Mouse (Mus musculus): ENCODE results near the gene Il11ra1. TPM values are rescaled to one million over a fixed set of nuclear protein-coding genes. Genes with fewer than 3 reads are reported as not detected.

The Il11ra1 gene
- total RNA-seq, 2 experiments from 2014 or later, result 35.8 to 43.8 TPM

- peak; percentile 72 to 85 for DNase-seq (ENCODE audit: low spot score in 2 of 2)
- intact Hi-C loops (cut with DNase I), result loop anchor here (1.0 kb wide), 1 partner anchor 21 kb away; no protein-coding TSS in a partner anchor
Observed at GRCm38 (mm10) chr4:41737602-41738255, 37.9 kb downstream of the Il11ra1 start.

DNA sequence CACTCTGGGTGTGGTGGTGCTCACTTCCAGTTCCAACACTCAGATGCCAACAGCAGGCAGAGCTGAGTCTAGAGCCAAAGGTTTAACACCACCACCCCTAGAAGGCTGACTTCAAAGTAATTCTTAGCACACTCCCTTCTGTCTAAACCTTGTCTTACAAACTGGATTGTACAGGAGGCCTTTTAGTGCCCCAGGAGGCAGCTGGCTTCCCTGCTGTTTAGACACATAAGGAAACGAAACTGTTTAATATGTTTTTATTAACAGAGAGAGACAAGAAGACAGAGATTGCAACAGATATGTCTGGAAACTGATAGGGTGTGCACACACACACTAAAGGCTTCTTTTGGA is 38.4 kb downstream of the Il11ra1 start:
- no peak for DNase-seq (ENCODE audit: low spot score in 2 of 2)

DNA sequence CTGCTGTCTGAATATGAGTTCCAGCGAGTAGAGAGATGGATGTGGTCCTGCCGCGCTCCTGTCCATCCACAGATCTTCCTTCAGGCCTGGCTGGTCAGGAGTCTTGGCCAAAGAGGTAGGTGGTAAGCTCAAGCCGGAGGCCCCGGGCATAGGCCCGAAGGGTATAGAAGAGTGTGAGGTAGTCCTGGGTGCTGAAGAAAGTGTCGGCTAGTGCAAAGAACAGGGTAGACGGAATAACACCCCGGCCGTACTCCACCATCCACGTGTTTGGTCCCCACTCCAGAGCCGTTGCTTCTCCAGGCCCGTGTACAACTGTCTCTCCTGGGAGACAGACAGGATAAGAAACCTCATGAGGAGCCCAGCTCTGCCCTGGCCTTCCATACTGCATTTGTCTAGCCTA is 39.5 kb downstream of the Il11ra1 start:
- DNase-seq (ENCODE audit: low spot score in 2 of 2), result no peak
- intact Hi-C loops (cut with DNase I), result no loop called here

More for the DNA sequence above, 38.4 kb downstream of the Il11ra1 start:
- intact Hi-C loops (cut with DNase I), result no loop called here

- DNase-seq (ENCODE audit: low spot score in 2 of 2), result peak; percentile 76 to 88
- intact Hi-C loops (cut with DNase I), result no loop called here
Observed at GRCm38 (mm10) chr4:41740380-41741157, 40.8 kb downstream of the Il11ra1 start.

- DNase-seq (ENCODE audit: low spot score in 2 of 2), result peak; percentile 94 to 98
- intact Hi-C loops (cut with DNase I), result no loop called here
Observed at GRCm38 (mm10) chr4:41741158-41741560, 41.4 kb downstream of the Il11ra1 start.

DNA sequence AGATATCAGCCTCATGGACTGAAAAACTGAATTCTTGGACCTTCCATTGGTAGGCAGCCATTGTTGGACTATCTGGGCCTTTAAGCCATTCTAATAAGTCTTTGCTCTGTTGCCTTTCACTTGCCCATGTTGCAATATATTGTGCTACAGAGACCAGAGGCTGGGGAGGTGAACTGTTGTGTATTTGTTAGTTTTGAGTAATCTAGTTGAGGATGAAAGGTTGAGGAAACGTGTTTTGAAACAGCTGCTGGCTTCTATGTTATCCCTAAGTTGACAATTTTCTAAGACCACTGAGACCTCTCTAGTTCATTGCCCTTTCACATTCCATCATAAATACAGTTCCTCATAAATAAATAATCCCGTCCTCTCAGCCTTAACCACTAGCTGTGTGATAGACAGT is 44.3 kb downstream of the Il11ra1 start:
- intact Hi-C loops (cut with DNase I), result no loop called here
- no peak for DNase-seq (ENCODE audit: low spot score in 2 of 2)

DNA sequence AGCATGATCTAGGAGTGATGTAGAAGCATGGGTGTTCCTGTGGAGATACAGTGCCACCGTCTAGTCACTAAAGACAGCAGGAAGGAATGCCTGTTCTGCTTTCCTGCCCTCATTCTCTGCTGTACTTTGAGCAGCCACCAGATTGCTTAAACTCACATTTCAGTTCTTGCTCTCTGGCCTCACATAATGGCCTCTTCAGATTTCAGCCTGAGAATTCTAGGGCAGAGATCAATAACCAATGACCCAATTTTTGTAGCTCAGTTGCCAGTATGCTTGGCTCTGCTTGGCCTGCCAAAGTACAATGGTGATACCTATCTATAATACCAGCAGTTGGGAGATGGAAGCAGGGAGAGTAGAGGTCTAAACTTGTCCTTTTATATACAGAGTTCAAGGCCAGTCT is 45.2 kb downstream of the Il11ra1 start:
- intact Hi-C loops (cut with DNase I), result no loop called here

GRCm38 (mm10) chr4:41754797-41755337 is 55.1 kb downstream of the Il11ra1 start, which contains the start of gene Galt:
Galt (plus strand) TSS chr4:41755228.
- DNase-seq (ENCODE audit: low spot score in 2 of 2), result no peak
- intact Hi-C loops (cut with DNase I), result no loop called here

More for the DNA sequence above, 45.2 kb downstream of the Il11ra1 start:
- DNase-seq (ENCODE audit: low spot score in 2 of 2), result no peak

GRCm38 (mm10) chr4:41755338-41756305 is 55.8 kb downstream of the Il11ra1 start, which contains the start of gene Sigmar1:
Sigmar1 (minus strand) TSS chr4:41756157.
- intact Hi-C loops (cut with DNase I), result no loop called here

DNA sequence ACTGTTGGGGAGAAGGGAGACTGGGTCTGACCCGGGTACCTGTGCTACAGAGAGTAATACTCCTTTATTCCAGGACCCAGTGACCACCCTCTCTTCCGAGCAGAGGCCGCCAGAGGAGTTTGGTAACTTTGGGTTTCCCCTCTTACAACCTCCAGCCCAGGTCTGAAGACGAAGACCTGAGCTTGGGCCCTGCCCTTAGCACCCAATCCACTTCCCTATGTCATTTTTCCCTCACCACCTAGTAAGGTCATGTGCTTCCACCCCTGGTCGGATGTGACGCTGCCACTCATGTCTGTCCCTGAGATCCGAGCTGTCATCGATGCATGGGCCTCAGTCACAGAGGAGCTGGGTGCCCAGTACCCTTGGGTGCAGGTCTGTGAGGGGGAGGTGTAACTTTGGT is 56.7 kb downstream of the Il11ra1 start:
- intact Hi-C loops (cut with DNase I), result no loop called here
- DNase-seq (ENCODE audit: low spot score in 2 of 2), result no peak

More at GRCm38 (mm10) chr4:41755338-41756305, 55.8 kb downstream of the Il11ra1 start, which contains the start of gene Sigmar1:
- peak; percentile 83 to 88 for DNase-seq (ENCODE audit: low spot score in 2 of 2)

GRCm38 (mm10) chr4:41757321-41757720 is 57.5 kb downstream of the Il11ra1 start:
- no peak for DNase-seq (ENCODE audit: low spot score in 2 of 2)
- intact Hi-C loops (cut with DNase I), result no loop called here

GRCm38 (mm10) chr4:41758021-41758420 is 58.2 kb downstream of the Il11ra1 start:
- intact Hi-C loops (cut with DNase I), result no loop called here
- no peak for DNase-seq (ENCODE audit: low spot score in 2 of 2)

- no peak for DNase-seq (ENCODE audit: low spot score in 2 of 2)
- intact Hi-C loops (cut with DNase I), result no loop called here
Observed at GRCm38 (mm10) chr4:41758701-41759100, 58.9 kb downstream of the Il11ra1 start.

GRCm38 (mm10) chr4:41759206-41759605 is 59.4 kb downstream of the Il11ra1 start:
- intact Hi-C loops (cut with DNase I), result no loop called here

DNA sequence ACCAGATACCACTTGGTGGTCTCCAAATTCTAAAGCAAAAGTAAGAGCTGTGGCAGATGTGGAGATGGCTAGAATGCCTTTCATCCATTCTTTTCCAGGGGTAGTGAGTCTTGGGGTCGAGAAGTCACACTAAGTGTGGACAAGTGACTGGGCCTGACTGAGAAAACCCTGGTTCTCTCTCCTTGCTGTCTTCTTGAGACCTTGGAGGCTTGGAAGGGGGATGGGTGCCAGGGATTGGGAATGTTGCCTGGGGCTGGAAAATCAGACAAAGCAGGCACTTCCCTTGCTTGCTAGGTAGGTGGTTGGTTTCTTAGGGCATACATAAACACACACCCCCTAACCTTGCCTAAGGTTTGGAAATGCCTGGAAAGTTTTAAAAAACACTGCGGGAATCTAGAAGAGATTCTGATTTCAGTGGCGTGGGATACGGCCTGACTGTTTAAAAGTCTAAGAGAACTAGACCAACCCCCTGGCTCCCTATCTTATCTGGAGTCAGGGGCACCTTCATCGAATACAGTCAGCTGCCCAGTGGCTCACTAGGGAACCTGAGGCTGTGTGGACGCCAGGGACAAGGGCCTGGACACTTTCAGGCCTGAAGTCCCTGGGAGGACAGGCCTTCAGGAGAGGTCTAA is 60.0 kb downstream of the Il11ra1 start:
- no peak for DNase-seq (ENCODE audit: low spot score in 2 of 2)
- intact Hi-C loops (cut with DNase I), result no loop called here

More at GRCm38 (mm10) chr4:41759206-41759605, 59.4 kb downstream of the Il11ra1 start:
- peak in 1 of 2 experiments; percentile 63 for DNase-seq (ENCODE audit: low spot score in 2 of 2)

GRCm38 (mm10) chr4:41760288-41760721 is 60.5 kb downstream of the Il11ra1 start:
- peak; percentile 66 to 75 for DNase-seq (ENCODE audit: low spot score in 2 of 2)
- intact Hi-C loops (cut with DNase I), result no loop called here

GRCm38 (mm10) chr4:41760911-41761310 is 61.1 kb downstream of the Il11ra1 start:
- no peak for DNase-seq (ENCODE audit: low spot score in 2 of 2)
- intact Hi-C loops (cut with DNase I), result no loop called here

DNA sequence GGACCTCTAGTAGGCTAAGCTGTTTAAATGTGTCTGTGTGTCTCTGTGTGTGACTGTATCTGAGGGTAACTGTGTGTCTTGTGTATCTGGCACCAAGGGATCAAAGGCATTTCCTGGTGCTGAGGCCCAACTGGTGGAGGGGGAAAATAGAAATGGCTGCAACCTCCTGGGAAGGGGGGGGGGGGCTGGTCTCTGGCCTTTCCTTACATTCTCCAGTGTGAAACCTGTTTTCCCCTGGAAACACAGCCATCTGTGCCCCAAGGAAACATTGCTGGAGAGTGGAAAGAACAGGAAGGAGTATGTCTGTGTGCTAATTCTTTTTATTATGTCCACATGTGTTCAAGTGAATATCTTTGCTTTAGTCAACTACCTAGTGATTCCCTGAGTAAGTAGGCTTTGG is 61.9 kb downstream of the Il11ra1 start:
- intact Hi-C loops (cut with DNase I), result no loop called here
- DNase-seq (ENCODE audit: low spot score in 2 of 2), result no peak

Measured in left cerebral cortex, postnatal 25 days (tissue).